ENCODE assay signal across 8 mouse cellular contexts in genomic region chr1:154118374-154119004, GRCm38 (mm10).
DNase-seq lines count a peak whose midpoint lies in the region; ATAC-seq and TF ChIP-seq lines count a peak whose summit lies in the region.

No protein-coding gene starts in this region.

- H3K4me2 ChIP-seq in embryonic facial prominence, embryonic 14.5 days (ENCODE audit: low read depth, low read length), result peak overlapping the region; percentile 48; the same call in 1 of the 2 replicates
- peak overlapping the region; percentile 57 for H3K4me2 ChIP-seq in heart, embryonic 14.5 days (ENCODE audit: low read length)

- H3K27me3 ChIP-seq in embryonic facial prominence, embryonic 14.5 days (replicated peaks; ENCODE audit: control insufficient read depth, insufficient read depth, low read length), result no peaks in the 10 kb centered on the region
- no peaks in the 10 kb centered on the region for H3K27me3 ChIP-seq in heart, embryonic 14.5 days (ENCODE audit: control insufficient read depth, insufficient read depth, low read length)

- WGBS in bone marrow, adult 2 months, result 19% methylated on average over 10 of the region's 10 CpGs
- 40% methylated on average over 10 of the region's 10 CpGs for WGBS in embryonic facial prominence, embryonic 14.5 days
- WGBS in heart, embryonic 14.5 days, result 43% methylated on average over 10 of the region's 10 CpGs

- H3K27ac ChIP-seq in bone marrow, adult 2 months (ENCODE audit: control insufficient read depth, insufficient read depth, low read depth, low read length, poor library complexity), result peak overlapping the region; percentile 34; the same call in 1 of the 2 replicates
- peak overlapping the region; percentile 66; the same call in 1 of the 2 replicates for H3K27ac ChIP-seq in embryonic facial prominence, embryonic 14.5 days (replicated peaks; ENCODE audit: low read depth, low read length)
- no peak overlapping the region for H3K27ac ChIP-seq in heart, embryonic 14.5 days (replicated peaks in 1 of 2; ENCODE audit: control insufficient read depth in 1 of 2, insufficient read depth in 1 of 2, low read depth in 2 of 2, low read length in 2 of 2)

- peaks cover 2% of the 10 kb centered on the region for H3K4me1 ChIP-seq in bone marrow, adult 2 months (ENCODE audit: control insufficient read depth, insufficient read depth, low read length)
- peaks cover 28% of the 10 kb centered on the region for H3K4me1 ChIP-seq in embryonic facial prominence, embryonic 14.5 days (ENCODE audit: control insufficient read depth, insufficient read depth, low read length)
- peaks cover 12 to 17% of the 10 kb centered on the region in 2 experiments for H3K4me1 ChIP-seq in heart, embryonic 14.5 days (ENCODE audit: control insufficient read depth in 2 of 2, insufficient read depth in 2 of 2, low read length in 2 of 2)

- H3K36me3 ChIP-seq in embryonic facial prominence, embryonic 14.5 days (ENCODE audit: control insufficient read depth, insufficient read depth, low read length), result no peaks in the 10 kb centered on the region
- no peaks in the 10 kb centered on the region for H3K36me3 ChIP-seq in heart, embryonic 14.5 days (ENCODE audit: control insufficient read depth, insufficient read depth, low read length)

- peak; percentile 38 to 47 for DNase-seq in CD8-positive naive resting alpha-beta T cell, adult 2 months (ENCODE audit: low read depth in 2 of 2, low spot score in 2 of 2)
- DNase-seq in embryonic facial prominence, embryonic 14.5 days (ENCODE audit: low spot score), result peak; percentile 66
- DNase-seq in kidney, postnatal 10 days, result peak; percentile 88
- DNase-seq in lung, adult 18-20 months, result peak; percentile 70 to 80
- DNase-seq in ovary, postnatal 14 days (ENCODE audit: low spot score), result peak; percentile 64
- DNase-seq in thymus, postnatal 25 days, result peak; percentile 68

- no peak for TF ChIP-seq POLR2A in bone marrow, adult 2 months (IDR thresholded peaks at IDR 0.05; ENCODE audit: borderline replicate concordance, control insufficient read depth, low read depth, low read length)

- no peak overlapping the region for H3K4me3 ChIP-seq in bone marrow, adult 2 months (replicated peaks; ENCODE audit: control insufficient read depth, low read depth, low read length)
- H3K4me3 ChIP-seq in embryonic facial prominence, embryonic 14.5 days (ENCODE audit: low read depth, low read length), result no peak overlapping the region
- H3K4me3 ChIP-seq in heart, embryonic 14.5 days (ENCODE audit: control insufficient read depth in 1 of 2, insufficient read depth in 1 of 2, low read depth in 1 of 2, low read length in 2 of 2), result no peak overlapping the region

- no peak overlapping the region for H3K9ac ChIP-seq in embryonic facial prominence, embryonic 14.5 days (ENCODE audit: low read depth, low read length)
- no peak overlapping the region for H3K9ac ChIP-seq in heart, embryonic 14.5 days (ENCODE audit: low read length)

- TF ChIP-seq CTCF in bone marrow, adult 2 months (IDR thresholded peaks at IDR 0.05; ENCODE audit: control insufficient read depth, insufficient read depth, low read length), result peak; percentile 94

- ATAC-seq in embryonic facial prominence, embryonic 14.5 days (ENCODE audit: low read depth), result peak; percentile 47
- no peak; the same call in 1 of the 2 replicates for ATAC-seq in heart, embryonic 14.5 days (ENCODE audit: insufficient number of reproducible peaks, insufficient read depth, low FRiP score, low read depth)

- H3K9me3 ChIP-seq in embryonic facial prominence, embryonic 14.5 days (ENCODE audit: control insufficient read depth, low read length), result no peaks in the 10 kb centered on the region
- H3K9me3 ChIP-seq in heart, embryonic 14.5 days (ENCODE audit: control insufficient read depth, low read length), result no peaks in the 10 kb centered on the region

Comparison
In these comparisons a context has a peak if more than half of its experiments do, and no peak if none do; other contexts are left out.
1. H3K27ac ChIP-seq: peak in bone marrow, adult 2 months (single experiment) and embryonic facial prominence, embryonic 14.5 days (single experiment); none in heart, embryonic 14.5 days (0 of 2).
2. Peak in every context shown above with its lines, with median percentiles within 50 percentile points of each other: DNase-seq.